Mouse (Mus musculus): ENCODE results near the gene BC035947. TPM values are rescaled to one million over a fixed set of nuclear protein-coding genes. Genes with fewer than 3 reads are reported as not detected.
A peak's percentile ranks its signal among the peaks of the same experiment; 100 is the strongest.
"Not testable (repeated sequence)": the region's sequence is repeated elsewhere in the genome, so short reads cannot be mapped to it uniquely, and the experiment has no call there.

BC035947 gene
- polyA plus RNA-seq, 1 experiment from 2014 or later, result 0.38 TPM

DNA sequence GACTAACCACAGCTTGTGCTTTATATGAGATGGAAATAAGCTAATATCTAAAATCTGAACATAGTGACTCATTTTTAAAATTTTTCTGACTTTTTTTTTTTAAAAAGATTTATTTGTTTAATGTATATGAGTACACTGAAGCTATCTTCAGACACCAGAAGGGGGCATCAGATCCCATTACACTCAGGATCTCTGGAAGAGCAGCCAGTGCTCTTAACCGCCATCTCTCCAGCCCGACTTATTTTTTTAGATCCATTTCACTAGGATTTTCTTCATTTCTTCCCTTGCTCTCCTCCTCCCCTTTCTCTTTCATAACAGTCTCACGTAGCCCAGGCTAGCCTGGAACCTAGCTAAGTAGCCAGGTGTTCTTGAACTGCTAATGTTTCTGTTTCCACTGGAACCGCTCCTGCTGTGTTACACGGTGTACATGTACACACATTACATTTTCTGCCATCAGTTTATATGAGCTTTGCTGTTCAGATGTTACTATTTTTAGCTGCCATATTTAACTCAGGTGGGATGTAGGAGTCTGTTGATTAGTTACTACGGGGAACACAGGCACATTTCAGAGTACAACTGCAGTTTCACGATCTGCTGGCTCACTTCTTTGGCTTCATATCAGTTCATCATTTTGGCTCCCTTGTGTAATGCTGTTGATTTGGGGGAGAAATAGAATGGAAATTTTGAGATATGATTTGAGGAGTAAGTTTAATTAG is 18.7 kb upstream of the BC035947 start:
- WGBS, result 59% methylated on average over 7 of the region's 7 CpGs
- Histone ChIP-seq H3K9me3 (no peaks in the 10 kb centered on the region), H3K27ac (no peak overlapping the region), H3K9ac (no peak overlapping the region), H3K4me2 (replicated peaks) (no peak overlapping the region), H3K36me3 (no peaks in the 10 kb centered on the region), H3K4me3 (no peak overlapping the region), H3K4me1 (no peaks in the 10 kb centered on the region), H3K27me3 (no peaks in the 10 kb centered on the region)
- ATAC-seq (ENCODE audit: low FRiP score, low read depth), result no peak

DNA sequence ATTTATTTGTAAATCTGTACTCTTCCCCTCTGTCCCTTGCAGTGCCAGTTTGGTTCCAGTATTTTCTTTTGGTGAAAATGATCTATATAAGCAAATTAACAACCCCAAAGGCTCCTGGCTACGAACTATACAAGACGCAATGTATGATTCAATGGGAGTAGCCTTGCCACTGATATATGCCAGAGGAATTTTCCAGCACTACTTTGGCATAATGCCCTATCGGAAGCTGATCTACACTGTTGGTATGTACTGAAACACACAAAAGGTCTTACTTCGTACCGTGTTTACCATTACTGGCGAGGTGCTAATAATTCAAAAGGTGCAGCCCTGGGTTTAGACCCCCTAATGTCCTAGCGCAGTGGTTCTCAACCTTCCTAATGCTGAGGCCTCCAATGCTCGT is 17.1 kb upstream of the BC035947 start:
- Histone ChIP-seq H3K9ac (no peak overlapping the region), H3K27ac (no peak overlapping the region), H3K4me2 (replicated peaks) (no peak overlapping the region), H3K36me3 (no peaks in the 10 kb centered on the region), H3K27me3 (no peaks in the 10 kb centered on the region), H3K4me3 (no peak overlapping the region), H3K9me3 (no peaks in the 10 kb centered on the region), H3K4me1 (no peaks in the 10 kb centered on the region)
- WGBS, result 88% methylated on average over 8 of the region's 8 CpGs
- ATAC-seq (ENCODE audit: low FRiP score, low read depth), result no peak

DNA sequence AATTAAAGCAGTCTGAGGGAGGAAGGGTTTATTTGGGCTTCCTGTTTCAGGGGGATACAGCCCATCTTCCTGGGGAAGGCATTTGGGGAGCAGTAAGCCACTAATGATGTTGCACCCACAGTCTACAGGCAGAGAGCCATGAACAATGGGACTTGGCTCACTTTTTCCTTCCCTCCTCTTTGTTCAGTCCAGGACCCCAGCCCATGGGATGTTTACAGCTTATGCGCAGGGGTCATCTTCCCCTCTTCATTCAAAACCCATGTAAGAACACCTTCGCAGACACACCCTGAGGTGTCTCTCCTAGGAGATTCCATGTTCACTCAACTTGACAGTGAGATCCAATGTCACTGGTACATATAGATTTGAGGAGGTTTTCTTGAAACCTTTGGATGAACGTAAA is 16.4 kb upstream of the BC035947 start:
- Histone ChIP-seq H3K4me1 (no peaks in the 10 kb centered on the region), H3K27ac (no peak overlapping the region), H3K9ac (no peak overlapping the region), H3K27me3 (no peaks in the 10 kb centered on the region), H3K4me3 (no peak overlapping the region), H3K4me2 (replicated peaks) (no peak overlapping the region), H3K9me3 (no peaks in the 10 kb centered on the region), H3K36me3 (no peaks in the 10 kb centered on the region)
- 93% methylated on average over 3 of the region's 3 CpGs for WGBS
- no peak for ATAC-seq (ENCODE audit: low FRiP score, low read depth)

DNA sequence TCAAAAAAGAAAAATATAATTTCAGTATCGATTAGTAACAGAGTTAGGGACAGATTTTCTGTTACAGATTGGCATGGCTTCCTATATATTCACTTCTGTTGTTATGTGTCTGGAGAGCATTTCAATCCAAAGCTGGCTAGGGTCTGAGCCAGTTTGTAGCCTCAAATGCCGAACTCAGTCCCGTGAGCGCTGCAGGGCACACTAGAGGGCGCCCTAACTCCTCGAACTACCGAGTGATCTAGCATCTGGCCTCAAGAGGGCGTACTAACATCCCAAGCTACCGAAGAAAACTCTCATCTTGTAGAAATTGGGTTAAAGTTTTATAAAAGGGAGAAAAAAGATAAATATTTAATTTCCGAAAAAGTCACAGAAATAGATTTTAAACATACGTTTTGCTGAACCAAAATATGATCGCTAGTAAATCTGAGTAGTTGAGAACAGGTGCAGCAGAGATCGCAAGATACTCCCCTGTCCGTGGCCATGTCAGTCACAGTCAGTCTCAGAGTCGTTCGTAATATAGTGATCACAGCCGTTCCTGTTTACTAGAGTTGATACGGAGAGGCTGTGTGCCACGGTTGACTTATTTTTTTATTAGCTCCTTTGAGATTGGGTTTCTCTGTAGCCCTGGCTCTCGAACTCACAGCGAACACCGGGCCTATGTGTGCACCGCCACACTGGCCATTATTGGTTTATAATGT is 13.4 kb upstream of the BC035947 start:
- H3K27ac ChIP-seq, result no peak overlapping the region
- H3K4me2 ChIP-seq (replicated peaks), result no peak overlapping the region
- H3K9ac ChIP-seq, result no peak overlapping the region
- no peaks in the 10 kb centered on the region for H3K36me3 ChIP-seq
- H3K27me3 ChIP-seq, result no peaks in the 10 kb centered on the region
- WGBS, result 47% methylated on average over 23 of the region's 23 CpGs
- no peak for ATAC-seq (ENCODE audit: low FRiP score, low read depth)
- no peak overlapping the region for H3K4me3 ChIP-seq
- 0 out of 2 replicates have a peak, but pooled peaks cover 4% of the 10 kb centered on the region for H3K9me3 ChIP-seq
- H3K4me1 ChIP-seq, result no peaks in the 10 kb centered on the region

- Histone ChIP-seq H3K4me1 (no peaks in the 10 kb centered on the region), H3K27me3 (no peaks in the 10 kb centered on the region), H3K36me3 (no peaks in the 10 kb centered on the region), H3K4me2 (replicated peaks) (no peak overlapping the region), H3K27ac (no peak overlapping the region), H3K9ac (no peak overlapping the region), H3K9me3 (0 out of 2 replicates have a peak, but pooled peaks cover 4% of the 10 kb centered on the region), H3K4me3 (no peak overlapping the region)
- WGBS, result 92% methylated on average over 7 of the region's 7 CpGs
- no peak for ATAC-seq (ENCODE audit: low FRiP score, low read depth)
Observed at GRCm38 (mm10) chr1:78518907-78519306, 6.9 kb upstream of the BC035947 start.

- H3K4me1 ChIP-seq, result 0 out of 2 replicates have a peak, but pooled peaks cover 4% of the 10 kb centered on the region
- 82% methylated on average over 8 of the region's 8 CpGs for WGBS
- H3K27ac ChIP-seq, result no peak overlapping the region
- no peak for ATAC-seq (ENCODE audit: low FRiP score, low read depth)
- H3K9me3 ChIP-seq, result no peaks in the 10 kb centered on the region
- H3K27me3 ChIP-seq, result peaks cover 10% of the 10 kb centered on the region; the same call in 1 of the 2 replicates
- no peak overlapping the region for H3K4me2 ChIP-seq (replicated peaks)
- no peak overlapping the region for H3K9ac ChIP-seq
- no peaks in the 10 kb centered on the region for H3K36me3 ChIP-seq
- no peak overlapping the region for H3K4me3 ChIP-seq
Observed at GRCm38 (mm10) chr1:78512756-78513155, 798 bp upstream of the BC035947 start.

- WGBS, result 70% methylated on average over 5 of the region's 5 CpGs
- no peak for ATAC-seq (ENCODE audit: low FRiP score, low read depth)
- Histone ChIP-seq H3K4me2 (replicated peaks) (peak within 1 kb of the TSS; percentile 67), H3K4me1 (0 out of 2 replicates have a peak, but pooled peaks cover 4% of the 10 kb centered on the region), H3K27me3 (peaks cover 10% of the 10 kb centered on the region; the same call in 1 of the 2 replicates), H3K9me3 (no peaks in the 10 kb centered on the region), H3K36me3 (no peaks in the 10 kb centered on the region), H3K27ac (no peak within 1 kb of the TSS), H3K4me3 (peak within 1 kb of the TSS; percentile 40), H3K9ac (peak within 1 kb of the TSS; percentile 60)
Observed at GRCm38 (mm10) chr1:78510862-78511261, 1.1 kb downstream of the BC035947 start, which contains the start of gene Mogat1. Gene Mogat1, plus strand, starts transcription at chr1:78510991.

DNA sequence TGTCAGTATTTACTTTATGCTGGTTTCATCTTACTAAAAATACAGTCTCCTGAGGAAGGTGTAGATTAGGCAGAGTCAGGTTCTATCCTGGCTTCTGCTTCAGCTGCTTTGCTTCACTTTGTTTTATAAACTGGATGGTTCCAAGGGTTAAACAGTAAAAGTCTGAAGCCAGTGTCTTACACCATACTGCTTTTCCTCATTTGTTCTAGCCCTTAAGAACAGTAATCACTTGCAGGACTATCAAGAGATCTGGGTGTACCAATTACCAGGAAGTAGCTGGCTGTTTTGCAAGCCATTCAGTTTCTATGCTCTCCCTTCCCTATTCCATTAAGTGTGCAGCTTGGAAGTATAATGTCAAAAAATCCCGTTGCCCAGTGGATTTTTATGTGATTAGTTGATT is 4.8 kb downstream of the BC035947 start:
- 0 out of 2 replicates have a peak, but pooled peaks cover 4% of the 10 kb centered on the region for H3K4me1 ChIP-seq
- 47% methylated on average over 1 of the region's 1 CpGs for WGBS
- H3K4me3 ChIP-seq, result no peak overlapping the region
- H3K4me2 ChIP-seq (replicated peaks), result no peak overlapping the region
- H3K27me3 ChIP-seq, result peaks cover 10% of the 10 kb centered on the region; the same call in 1 of the 2 replicates
- no peak overlapping the region for H3K27ac ChIP-seq
- no peak overlapping the region for H3K9ac ChIP-seq
- H3K9me3 ChIP-seq, result peaks cover 4% of the 10 kb centered on the region; the same call in 1 of the 2 replicates
- no peaks in the 10 kb centered on the region for H3K36me3 ChIP-seq
- no peak for ATAC-seq (ENCODE audit: low FRiP score, low read depth)

DNA sequence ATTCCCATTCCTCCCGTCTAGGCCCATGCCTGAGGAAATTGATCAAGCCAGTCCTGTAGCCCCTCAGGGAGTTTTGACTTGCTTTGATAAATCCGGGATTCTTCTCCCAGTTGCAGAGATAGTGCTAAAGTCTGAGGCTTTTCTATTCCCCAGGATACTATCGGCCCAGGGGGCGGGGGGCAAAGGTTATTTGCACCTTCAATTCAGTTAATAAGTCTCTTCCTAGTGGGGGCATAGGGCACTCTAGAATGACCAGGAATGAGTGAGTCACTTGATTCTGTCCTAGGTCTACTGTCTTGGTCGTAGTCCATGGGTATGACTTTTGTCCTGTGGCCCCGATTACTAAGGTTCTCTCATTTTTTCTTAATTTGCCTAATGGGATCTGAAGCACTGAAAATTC is 9.4 kb downstream of the BC035947 start:
- H3K9ac ChIP-seq, result no peak overlapping the region
- 88% methylated on average over 6 of the region's 6 CpGs for WGBS
- H3K4me3 ChIP-seq, result no peak overlapping the region
- no peaks in the 10 kb centered on the region for H3K4me1 ChIP-seq
- H3K4me2 ChIP-seq (replicated peaks), result no peak overlapping the region
- H3K36me3 ChIP-seq, result no peaks in the 10 kb centered on the region
- H3K27me3 ChIP-seq, result no peaks in the 10 kb centered on the region
- H3K27ac ChIP-seq, result no peak overlapping the region
- no peak for ATAC-seq (ENCODE audit: low FRiP score, low read depth)
- H3K9me3 ChIP-seq, result peaks cover 4% of the 10 kb centered on the region; the same call in 1 of the 2 replicates

DNA sequence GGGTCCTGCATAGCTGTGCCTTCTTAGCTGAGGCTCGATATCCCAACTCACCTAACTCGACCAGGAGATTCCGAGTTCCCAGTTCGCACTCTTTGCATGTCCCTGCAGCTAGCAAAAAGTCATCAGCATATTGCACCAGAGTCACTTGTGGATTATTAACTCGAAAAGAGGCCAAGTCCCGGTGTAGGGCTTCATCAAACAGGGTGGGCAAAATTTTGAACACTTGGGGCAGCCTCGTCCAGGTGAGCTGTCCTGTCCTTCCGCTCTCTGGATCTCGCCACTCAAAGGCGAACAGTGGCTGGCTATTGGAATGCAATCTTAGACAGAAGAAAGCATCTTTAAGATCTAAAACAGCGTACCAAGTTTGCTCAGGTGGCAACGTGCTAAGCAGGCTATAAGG is 10.1 kb downstream of the BC035947 start:
- ATAC-seq (ENCODE audit: low FRiP score, low read depth); H3K36me3 ChIP-seq; H3K4me3 ChIP-seq; H3K9ac ChIP-seq; H3K9me3 ChIP-seq; H3K27me3 ChIP-seq; H3K4me2 ChIP-seq (replicated peaks); H3K27ac ChIP-seq; H3K4me1 ChIP-seq: not testable (repeated sequence)
- 89% methylated on average over 12 of the region's 12 CpGs for WGBS

DNA sequence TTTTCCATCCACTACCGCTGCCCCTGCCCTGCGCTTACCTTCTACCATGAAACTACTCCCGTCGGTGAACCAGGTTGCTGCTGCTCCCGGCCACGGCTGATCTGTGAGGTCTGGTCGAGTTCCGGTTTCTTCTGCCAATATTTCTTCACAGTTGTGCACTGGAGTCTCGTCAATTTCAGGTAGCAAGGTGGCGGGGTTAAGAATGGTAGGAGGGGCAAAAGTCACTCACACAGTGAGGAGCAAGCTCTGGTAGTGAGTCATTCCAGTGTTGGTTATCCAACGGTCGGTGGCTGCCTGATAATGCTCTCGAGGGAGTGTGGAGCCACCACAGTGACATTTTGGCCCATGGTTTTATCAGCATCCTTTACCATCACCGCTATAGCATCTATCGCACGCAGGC is 10.9 kb downstream of the BC035947 start:
- Histone ChIP-seq H3K4me3 (no peak overlapping the region), H3K9ac (no peak overlapping the region), H3K27ac (no peak overlapping the region), H3K27me3 (no peaks in the 10 kb centered on the region), H3K9me3 (peaks cover 4% of the 10 kb centered on the region; the same call in 1 of the 2 replicates), H3K4me1 (no peaks in the 10 kb centered on the region), H3K36me3 (no peaks in the 10 kb centered on the region), H3K4me2 (replicated peaks) (no peak overlapping the region)
- WGBS, result 92% methylated on average over 16 of the region's 16 CpGs
- ATAC-seq (ENCODE audit: low FRiP score, low read depth), result no peak

DNA sequence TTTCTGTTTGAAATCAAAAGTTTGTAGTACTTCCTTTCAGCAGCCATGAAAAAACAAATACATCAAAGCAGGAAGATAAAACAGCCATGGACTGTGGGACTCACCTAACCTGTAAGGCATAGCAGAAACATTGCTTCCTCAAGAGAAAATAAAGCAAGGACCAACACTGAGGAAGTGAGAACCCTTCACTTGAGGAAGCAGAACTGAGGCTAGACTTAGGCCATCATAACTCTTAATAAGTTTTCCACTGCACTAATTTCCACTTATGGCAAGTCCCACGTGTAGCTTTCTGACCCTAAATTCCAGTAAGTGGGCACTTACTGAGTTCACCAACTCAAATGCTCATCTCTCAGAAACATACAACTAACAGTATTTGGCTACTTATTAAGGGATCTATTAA is 21.8 kb downstream of the BC035947 start:
- Histone ChIP-seq H3K4me1 (peaks cover 23% of the 10 kb centered on the region), H3K27ac (no peak overlapping the region), H3K36me3 (no peaks in the 10 kb centered on the region; the same call in 1 of the 2 replicates), H3K9ac (no peak overlapping the region), H3K27me3 (no peaks in the 10 kb centered on the region), H3K4me3 (no peak overlapping the region), H3K9me3 (no peaks in the 10 kb centered on the region), H3K4me2 (replicated peaks) (peak overlapping the region; percentile 93; the same call in 1 of the 2 replicates)
- no peak for ATAC-seq (ENCODE audit: low FRiP score, low read depth)
- 78% methylated on average over 1 of the region's 1 CpGs for WGBS

Measured in limb, embryonic 13.5 days (tissue).